Mouse (Mus musculus) limb, embryonic 11.5 days (tissue): ENCODE results near the gene Ypel2. TPM values are rescaled to one million over a fixed set of nuclear protein-coding genes. Genes with fewer than 3 reads are reported as not detected.

Experiments used
- ATAC-seq: fragments of 200-750 bp; cut with Nextera tagmentation; 2 replicates; pipeline ENCODE4 v1.8.0; 2017; ENCODE audit warnings: low read depth; ENCODE audit not compliant: insufficient number of reproducible peaks, low FRiP score, low TSS enrichment
- DNase-seq: peaks from one replicate; pipeline ENCODE4 v3.0.0-alpha.2; 2015; ENCODE audit warnings: low spot score
- H3K27ac ChIP-seq: fragments of 300-500 bp; sonication (generic); replicated peaks from 2 replicates; pipeline ENCODE4 v1.5.1; 2014; ENCODE audit warnings: low read depth, mild to moderate bottlenecking, low read length
- H3K27me3 ChIP-seq: fragments of 300-500 bp; sonication (generic); 2 replicates; pipeline ENCODE4 v1.6.1; 2014; ENCODE audit warnings: mild to moderate bottlenecking, low read length, mixed read lengths; ENCODE audit not compliant: control insufficient read depth, insufficient read depth
- H3K36me3 ChIP-seq: fragments of 300-500 bp; sonication (generic); 2 replicates; pipeline ENCODE4 v1.6.1; 2014; ENCODE audit warnings: mild to moderate bottlenecking, low read length, moderate library complexity, mixed read lengths; ENCODE audit not compliant: control insufficient read depth, insufficient read depth
- H3K4me1 ChIP-seq: fragments of 300-500 bp; sonication (generic); 2 replicates; pipeline ENCODE4 v1.6.1; 2014; ENCODE audit warnings: low read length, mixed read lengths; ENCODE audit not compliant: control insufficient read depth, insufficient read depth
- H3K4me2 ChIP-seq: fragments of 300-500 bp; sonication (generic); 2 replicates; pipeline ENCODE4 v1.6.1; 2014; ENCODE audit warnings: low read depth, mild to moderate bottlenecking, moderate library complexity; ENCODE audit not compliant: severe bottlenecking
- H3K4me3 ChIP-seq: fragments of 300-500 bp; sonication (generic); 2 replicates; pipeline ENCODE4 v1.5.1; 2014; ENCODE audit warnings: low read depth, low read length
- H3K9ac ChIP-seq: fragments of 300-500 bp; sonication (generic); 2 replicates; pipeline ENCODE4 v1.6.1; 2014; ENCODE audit warnings: mild to moderate bottlenecking, low read length
- H3K9me3 ChIP-seq: fragments of 300-500 bp; sonication (generic); 2 replicates; pipeline ENCODE4 v1.6.1; 2016; ENCODE audit warnings: low read length; ENCODE audit not compliant: control insufficient read depth
- WGBS: fragments of 180-500 bp; shearing (Covaris S2); extraction: QIAGEN DNeasy Blood & Tissue Kit; methylation state at CpG from one replicate; pipeline ENCODE4 v1.1.7; 2014; 5-methylcytosine and 5-hydroxymethylcytosine counted together
- polyA plus RNA-seq: library from polyadenylated mRNA; unstranded; fragments of >200 nt; fragmentation: Nextera tagmentation; extraction: Ambion mirVana; gene quantifications from 2 replicates; pipeline ENCODE4 v1.2.1, GENCODE M21; 2014

Ypel2 gene
- polyA plus RNA-seq, 1 experiment from 2014 or later: 7.0 TPM

- no peaks in the 10 kb centered on the region for H3K9me3 ChIP-seq
- H3K4me3 ChIP-seq: no peak overlapping the region; the same call in 1 of the 2 replicates
- no peak overlapping the region for H3K4me2 ChIP-seq
- H3K36me3 ChIP-seq: no peaks in the 10 kb centered on the region
- peaks cover 6% of the 10 kb centered on the region for H3K4me1 ChIP-seq
- 74% methylated on average over 3 of the region's 3 CpGs for WGBS
- DNase-seq (no peak), ATAC-seq (no peak)
- H3K9ac ChIP-seq: no peak overlapping the region
- no peaks in the 10 kb centered on the region for H3K27me3 ChIP-seq
- H3K27ac ChIP-seq: no peak overlapping the region
Measured at GRCm38 (mm10) chr11:86990309-86990708, 3.2 kb downstream of the Ypel2 start.

GRCm38 (mm10) chr11:86984990-86985389 lies 8.5 kb downstream of the Ypel2 start:
- Histone ChIP-seq H3K9ac (no peak overlapping the region), H3K27ac (no peak overlapping the region), H3K27me3 (no peaks in the 10 kb centered on the region), H3K4me3 (no peak overlapping the region), H3K4me2 (no peak overlapping the region), H3K9me3 (no peaks in the 10 kb centered on the region), H3K36me3 (no peaks in the 10 kb centered on the region), H3K4me1 (no peaks in the 10 kb centered on the region)
- ATAC-seq (no peak), DNase-seq (no peak)
- 78% methylated on average over 3 of the region's 3 CpGs for WGBS

GRCm38 (mm10) chr11:86983056-86983455 lies 10.5 kb downstream of the Ypel2 start:
- ATAC-seq (no peak), DNase-seq (no peak)
- H3K4me2 ChIP-seq: no peak overlapping the region
- H3K9ac ChIP-seq: no peak overlapping the region
- H3K4me1 ChIP-seq: no peaks in the 10 kb centered on the region
- H3K27ac ChIP-seq: no peak overlapping the region
- no peaks in the 10 kb centered on the region for H3K36me3 ChIP-seq
- no peaks in the 10 kb centered on the region for H3K9me3 ChIP-seq
- no peak overlapping the region for H3K4me3 ChIP-seq
- no peaks in the 10 kb centered on the region for H3K27me3 ChIP-seq
- WGBS: 66% methylated on average over 6 of the region's 6 CpGs

DNA sequence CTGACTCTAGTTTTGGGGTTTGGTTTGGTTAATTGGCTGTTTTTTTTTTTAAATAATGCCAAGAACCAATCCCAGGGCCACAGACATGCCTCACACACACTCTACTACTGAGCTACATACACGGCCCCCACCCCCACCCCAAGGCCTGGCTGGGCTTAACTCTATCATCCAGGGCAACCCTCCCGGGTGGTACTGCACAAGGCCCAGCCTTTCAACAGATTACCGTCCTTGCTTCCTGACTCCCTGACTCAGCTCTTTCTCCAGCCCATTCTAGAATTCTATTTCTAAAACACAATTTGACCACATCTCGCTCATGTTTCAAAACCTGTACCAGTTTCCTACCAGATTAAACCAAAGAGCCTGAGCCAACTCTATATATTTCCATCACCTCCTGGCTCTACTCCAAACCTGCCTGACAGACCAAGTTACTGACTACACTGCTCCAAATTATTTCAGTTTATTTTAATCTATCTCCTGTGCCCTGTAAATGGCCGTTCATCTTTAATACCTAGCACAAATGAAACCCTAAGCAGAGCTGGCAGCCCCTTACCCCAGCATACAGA lies 12.2 kb downstream of the Ypel2 start:
- WGBS: 83% methylated on average over 5 of the region's 5 CpGs
- DNase-seq (no peak), ATAC-seq (no peak)
- Histone ChIP-seq H3K4me3 (no peak overlapping the region), H3K4me2 (no peak overlapping the region), H3K36me3 (no peaks in the 10 kb centered on the region), H3K9ac (no peak overlapping the region), H3K4me1 (no peaks in the 10 kb centered on the region), H3K27ac (no peak overlapping the region), H3K9me3 (no peaks in the 10 kb centered on the region), H3K27me3 (no peaks in the 10 kb centered on the region)

DNA sequence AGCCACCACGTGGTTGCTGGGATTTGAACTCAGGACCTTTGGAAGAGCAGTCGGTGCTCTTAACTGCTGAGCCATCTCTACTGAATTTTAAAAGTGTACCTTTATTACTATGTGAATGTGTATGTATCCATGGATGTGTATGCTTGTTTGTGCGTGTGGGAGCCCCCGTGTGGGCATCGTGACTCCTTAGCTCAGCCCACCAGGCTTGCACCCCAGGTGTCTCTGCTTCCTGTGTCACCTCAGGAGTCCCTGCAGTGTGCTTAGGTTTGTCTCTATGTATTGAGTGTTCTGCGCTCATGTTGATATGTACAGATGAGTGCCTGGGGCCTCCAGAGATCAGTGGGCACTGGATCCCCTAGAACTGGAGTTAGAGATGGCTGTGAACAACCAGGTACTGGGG lies 13.0 kb downstream of the Ypel2 start:
- ATAC-seq (no peak), DNase-seq (no peak)
- WGBS: 87% methylated on average over 6 of the region's 6 CpGs
- Histone ChIP-seq H3K27me3 (no peaks in the 10 kb centered on the region), H3K27ac (no peak overlapping the region), H3K9ac (no peak overlapping the region), H3K4me3 (no peak overlapping the region), H3K4me2 (no peak overlapping the region), H3K4me1 (no peaks in the 10 kb centered on the region), H3K36me3 (no peaks in the 10 kb centered on the region), H3K9me3 (no peaks in the 10 kb centered on the region)

- no peak for ATAC-seq
- WGBS: 87% methylated on average over 7 of the region's 7 CpGs
- H3K27ac ChIP-seq: no peak overlapping the region
- no peaks in the 10 kb centered on the region; the same call in 1 of the 2 replicates for H3K4me1 ChIP-seq
- H3K36me3 ChIP-seq: no peaks in the 10 kb centered on the region
- H3K27me3 ChIP-seq: no peaks in the 10 kb centered on the region
- H3K4me2 ChIP-seq: no peak overlapping the region
- no peak for DNase-seq
- H3K9ac ChIP-seq: no peak overlapping the region
- no peak overlapping the region for H3K4me3 ChIP-seq
- H3K9me3 ChIP-seq: no peaks in the 10 kb centered on the region
Measured at GRCm38 (mm10) chr11:86979799-86980198, 13.7 kb downstream of the Ypel2 start.

DNA sequence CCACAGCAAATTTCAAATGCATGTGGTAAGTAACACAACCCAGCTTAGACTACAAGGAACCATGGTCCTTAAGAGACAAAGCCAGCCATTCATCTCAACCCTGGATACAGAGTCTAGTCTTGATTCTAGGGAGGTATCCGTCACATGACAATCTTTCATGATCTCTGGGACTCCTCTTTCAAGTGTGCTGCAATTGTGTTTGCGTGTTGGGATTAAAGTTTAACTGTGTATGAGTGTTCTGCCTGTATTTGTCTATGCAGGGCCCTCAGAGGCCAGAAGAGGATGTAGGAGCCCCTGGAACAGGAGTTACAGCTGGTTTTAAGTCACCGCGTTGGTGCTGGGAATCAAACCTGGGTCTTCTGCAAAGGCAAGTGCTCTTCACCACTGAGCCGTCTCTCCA lies 16.3 kb downstream of the Ypel2 start:
- Histone ChIP-seq H3K4me3 (no peak overlapping the region), H3K27me3 (no peaks in the 10 kb centered on the region), H3K27ac (no peak overlapping the region), H3K4me2 (no peak overlapping the region), H3K4me1 (peaks cover 5% of the 10 kb centered on the region; the same call in 1 of the 2 replicates), H3K9me3 (no peaks in the 10 kb centered on the region), H3K36me3 (no peaks in the 10 kb centered on the region), H3K9ac (no peak overlapping the region)
- DNase-seq (no peak), ATAC-seq (no peak)
- WGBS: 95% methylated on average over 5 of the region's 5 CpGs

- no peaks in the 10 kb centered on the region for H3K27me3 ChIP-seq
- no peak overlapping the region for H3K4me2 ChIP-seq
- no peak for DNase-seq
- ATAC-seq: no peak
- WGBS: 72% methylated on average over 3 of the region's 3 CpGs
- H3K4me3 ChIP-seq: no peak overlapping the region
- H3K9me3 ChIP-seq: no peaks in the 10 kb centered on the region
- H3K9ac ChIP-seq: no peak overlapping the region
- H3K4me1 ChIP-seq: peaks cover 19% of the 10 kb centered on the region
- H3K36me3 ChIP-seq: no peaks in the 10 kb centered on the region
- H3K27ac ChIP-seq: no peak overlapping the region
Measured at GRCm38 (mm10) chr11:86974401-86974800, 19.1 kb downstream of the Ypel2 start.

- no peak overlapping the region for H3K4me2 ChIP-seq
- H3K27me3 ChIP-seq: no peaks in the 10 kb centered on the region
- H3K4me1 ChIP-seq: peaks cover 26% of the 10 kb centered on the region
- no peak overlapping the region for H3K9ac ChIP-seq
- no peak overlapping the region for H3K4me3 ChIP-seq
- no peak for DNase-seq
- no peak overlapping the region; the same call in 1 of the 2 replicates for H3K27ac ChIP-seq
- no peak for ATAC-seq
- WGBS: 62% methylated on average over 5 of the region's 5 CpGs
- H3K36me3 ChIP-seq: no peaks in the 10 kb centered on the region
- no peaks in the 10 kb centered on the region for H3K9me3 ChIP-seq
Measured at GRCm38 (mm10) chr11:86973255-86973654, 20.3 kb downstream of the Ypel2 start.
